Comparison of ENCODE assay signal across 23 mouse cellular contexts in genomic region chr6:23392711-23393110, GRCm38 (mm10).
"Had no signal": no experiment of that assay in that cellular context is flagged by ENCODE, and none has a peak within 500 bp of the region (broad histone marks: within the 10 kb centered on the region; RNA-seq: fewer than 3 reads in every experiment).

No protein-coding gene starts in this region.

- H3K36me3 ChIP-seq: embryonic facial prominence, embryonic 10.5 days; embryonic facial prominence, embryonic 12.5 days; embryonic facial prominence, embryonic 13.5 days; embryonic facial prominence, embryonic 15.5 days; forebrain, embryonic 10.5 days; forebrain, embryonic 12.5 days; forebrain, embryonic 15.5 days had no signal

- H3K27me3 ChIP-seq: embryonic facial prominence, embryonic 12.5 days; embryonic facial prominence, embryonic 13.5 days; embryonic facial prominence, embryonic 15.5 days had no signal

- H3K4me1 ChIP-seq: embryonic facial prominence, embryonic 10.5 days; embryonic facial prominence, embryonic 12.5 days; embryonic facial prominence, embryonic 13.5 days; embryonic facial prominence, embryonic 15.5 days; forebrain, embryonic 12.5 days; forebrain, embryonic 13.5 days; forebrain, embryonic 15.5 days had no signal

- DNase-seq: cerebellum, adult 8-10 months; cerebellum, postnatal 36 days; embryo, embryonic 11 days; forebrain, postnatal 0 days; gastrocnemius, adult 2 months; gastrocnemius, postnatal 10 days; gastrocnemius, postnatal 14 days; gastrocnemius, postnatal 25 days; gastrocnemius, postnatal 36 days; heart, adult 11 months; heart, adult 18-20 months; heart, adult 2 months had no signal

- ATAC-seq: forebrain, embryonic 13.5 days; forebrain, embryonic 14.5 days; forebrain, embryonic 15.5 days; forebrain, embryonic 16.5 days; forebrain, postnatal 0 days had no signal

- H3K4me3 ChIP-seq: embryonic facial prominence, embryonic 10.5 days; embryonic facial prominence, embryonic 12.5 days; embryonic facial prominence, embryonic 13.5 days; embryonic facial prominence, embryonic 15.5 days; erythroblast, embryonic 14.5 days; forebrain, embryonic 10.5 days; forebrain, embryonic 12.5 days; forebrain, embryonic 13.5 days; forebrain, embryonic 15.5 days; gastrocnemius, adult 2 months; heart, adult 2 months had no signal

- H3K9me3 ChIP-seq: embryonic facial prominence, embryonic 10.5 days; embryonic facial prominence, embryonic 12.5 days; embryonic facial prominence, embryonic 13.5 days; embryonic facial prominence, embryonic 15.5 days; forebrain, embryonic 10.5 days; forebrain, embryonic 12.5 days; forebrain, embryonic 13.5 days; forebrain, embryonic 15.5 days had no signal

- H3K4me2 ChIP-seq: embryonic facial prominence, embryonic 12.5 days; embryonic facial prominence, embryonic 13.5 days; embryonic facial prominence, embryonic 15.5 days; forebrain, embryonic 12.5 days; forebrain, embryonic 13.5 days; forebrain, embryonic 15.5 days had no signal

- H3K9ac ChIP-seq: embryonic facial prominence, embryonic 12.5 days; embryonic facial prominence, embryonic 13.5 days; embryonic facial prominence, embryonic 15.5 days; forebrain, embryonic 12.5 days; forebrain, embryonic 13.5 days; forebrain, embryonic 15.5 days; forebrain, postnatal 0 days had no signal

- H3K27ac ChIP-seq: embryonic facial prominence, embryonic 10.5 days; embryonic facial prominence, embryonic 12.5 days; embryonic facial prominence, embryonic 13.5 days; embryonic facial prominence, embryonic 15.5 days; forebrain, embryonic 10.5 days; forebrain, embryonic 12.5 days; forebrain, embryonic 13.5 days; forebrain, embryonic 15.5 days; gastrocnemius, adult 2 months; heart, adult 2 months had no signal
